Mouse (Mus musculus) heart, postnatal 0 days (tissue): Measurements from ENCODE around the gene Fam111a. TPM values are rescaled to one million over a fixed set of nuclear protein-coding genes. Genes with fewer than 3 reads are reported as not detected.
A peak's percentile ranks its signal among the peaks of the same experiment; 100 is the strongest.

Experiments used
- ATAC-seq: fragments of 200-750 bp; cut with Nextera tagmentation; 2 replicates; pipeline ENCODE4 v1.8.0; 2017; ENCODE audit warnings: low read depth, moderate number of reproducible peaks, moderate library complexity; ENCODE audit not compliant: insufficient read depth
- DNase-seq: peaks from one replicate; pipeline ENCODE4 v3.0.0-alpha.2; 2016; ENCODE audit warnings: low spot score
- H3K27ac ChIP-seq: fragments of 300-500 bp; sonication (generic); 2 replicates; pipeline ENCODE4 v1.5.1; 2014; ENCODE audit warnings: low read depth, mild to moderate bottlenecking
- H3K27me3 ChIP-seq: fragments of 300-500 bp; sonication (generic); 2 replicates; pipeline ENCODE4 v1.6.1; 2014; ENCODE audit warnings: low read length, mixed read lengths; ENCODE audit not compliant: control insufficient read depth, insufficient read depth
- H3K36me3 ChIP-seq: fragments of 300-500 bp; sonication (generic); replicated peaks from 2 replicates; pipeline ENCODE4 v1.6.1; 2014; ENCODE audit warnings: low read length, mixed read lengths; ENCODE audit not compliant: control insufficient read depth, insufficient read depth
- H3K4me1 ChIP-seq: fragments of 300-500 bp; sonication (generic); 2 replicates; pipeline ENCODE4 v1.6.1; 2014; ENCODE audit warnings: antibody characterized with exemption; ENCODE audit not compliant: control insufficient read depth, insufficient read depth
- H3K4me2 ChIP-seq: fragments of 300-500 bp; sonication (generic); 2 replicates; pipeline ENCODE4 v1.6.1; 2014; ENCODE audit warnings: low read depth, mild to moderate bottlenecking, low read length, moderate library complexity
- H3K4me3 ChIP-seq: fragments of 300-500 bp; sonication (generic); 2 replicates; pipeline ENCODE4 v1.5.1; 2014; ENCODE audit warnings: low read depth, low read length
- H3K9ac ChIP-seq: fragments of 300-500 bp; sonication (generic); replicated peaks from 2 replicates; pipeline ENCODE4 v1.6.1; 2014; ENCODE audit warnings: low read depth, low read length, mixed read lengths
- H3K9me3 ChIP-seq: fragments of 300-500 bp; sonication (generic); replicated peaks from 2 replicates; pipeline ENCODE4 v1.6.1; 2016; ENCODE audit warnings: low read length; ENCODE audit not compliant: control insufficient read depth
- CTCF ChIP-seq: IDR thresholded peaks from 2 replicates; pipeline ENCODE4 v1.5.1; 2016; ENCODE audit warnings: antibody characterized with exemption, control low read depth, low read depth
- EP300 ChIP-seq: IDR thresholded peaks from 2 replicates; pipeline ENCODE4 v1.6.1; 2016; ENCODE audit warnings: antibody characterized with exemption, low read depth
- WGBS: fragments of 180-500 bp; shearing (Covaris S2); extraction: QIAGEN DNeasy Blood & Tissue Kit; methylation state at CpG from one replicate; pipeline ENCODE4 v1.1.7; 2014; 5-methylcytosine and 5-hydroxymethylcytosine counted together
- polyA plus RNA-seq: library from polyadenylated mRNA; unstranded; fragments of >200 nt; fragmentation: Nextera tagmentation; extraction: Ambion mirVana; gene quantifications from 2 replicates; pipeline ENCODE4 v1.2.1, GENCODE M21; 2015
- total RNA-seq: library from RNA; depleted of rRNA; stranded (reverse); fragments of >200 nt; gene quantifications from 2 replicates; pipeline ENCODE4 v1.2.3, GENCODE M21; 2014; ENCODE audit warnings: low replicate concordance

Fam111a gene
- total and polyA plus RNA-seq, 2 experiments from 2014 or later: 6.6 to 8.4 TPM

- Histone ChIP-seq H3K4me1 (no peaks in the 10 kb centered on the region), H3K4me3 (no peak overlapping the region), H3K27me3 (no peaks in the 10 kb centered on the region), H3K36me3 (no peaks in the 10 kb centered on the region), H3K27ac (no peak overlapping the region), H3K9ac (no peak overlapping the region), H3K9me3 (no peaks in the 10 kb centered on the region), H3K4me2 (no peak overlapping the region)
- 23% methylated on average over 2 of the region's 2 CpGs for WGBS
- DNase-seq (no peak), ATAC-seq (no peak)
- TF ChIP-seq EP300 (no peak), CTCF (no peak)
Observed at GRCm38 (mm10) chr19:12541644-12542043, 3.9 kb upstream of the Fam111a start.

DNA sequence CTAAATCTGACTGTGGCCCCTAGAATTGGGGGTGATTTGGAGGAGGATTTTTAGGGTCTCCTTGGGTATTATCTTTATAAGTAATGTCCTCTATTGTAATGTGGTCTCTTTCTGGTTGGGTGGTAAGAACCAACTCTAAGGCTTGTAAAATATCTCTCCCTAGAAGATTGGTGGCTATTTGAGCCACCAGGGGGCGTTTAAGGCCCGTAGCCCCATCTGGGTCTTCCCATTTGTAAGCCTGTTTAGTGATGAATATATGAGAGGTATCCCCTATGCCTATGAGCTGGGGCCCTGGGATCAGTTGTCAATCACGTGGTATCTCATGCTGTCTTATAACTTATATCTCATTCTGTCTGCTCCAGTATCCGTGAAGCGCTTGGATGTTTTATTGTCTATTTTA is 3.6 kb downstream of the Fam111a start:
- DNase-seq: no peak
- Histone ChIP-seq H3K36me3 (no peaks in the 10 kb centered on the region), H3K27ac (no peak overlapping the region), H3K9ac (no peak overlapping the region), H3K27me3 (no peaks in the 10 kb centered on the region), H3K9me3 (no peaks in the 10 kb centered on the region), H3K4me2 (no peak overlapping the region), H3K4me1 (no peaks in the 10 kb centered on the region), H3K4me3 (no peak overlapping the region)
- no peak for ATAC-seq
- WGBS: 69% methylated on average over 5 of the region's 5 CpGs
- TF ChIP-seq EP300 (no peak), CTCF (peak; percentile 42)

DNA sequence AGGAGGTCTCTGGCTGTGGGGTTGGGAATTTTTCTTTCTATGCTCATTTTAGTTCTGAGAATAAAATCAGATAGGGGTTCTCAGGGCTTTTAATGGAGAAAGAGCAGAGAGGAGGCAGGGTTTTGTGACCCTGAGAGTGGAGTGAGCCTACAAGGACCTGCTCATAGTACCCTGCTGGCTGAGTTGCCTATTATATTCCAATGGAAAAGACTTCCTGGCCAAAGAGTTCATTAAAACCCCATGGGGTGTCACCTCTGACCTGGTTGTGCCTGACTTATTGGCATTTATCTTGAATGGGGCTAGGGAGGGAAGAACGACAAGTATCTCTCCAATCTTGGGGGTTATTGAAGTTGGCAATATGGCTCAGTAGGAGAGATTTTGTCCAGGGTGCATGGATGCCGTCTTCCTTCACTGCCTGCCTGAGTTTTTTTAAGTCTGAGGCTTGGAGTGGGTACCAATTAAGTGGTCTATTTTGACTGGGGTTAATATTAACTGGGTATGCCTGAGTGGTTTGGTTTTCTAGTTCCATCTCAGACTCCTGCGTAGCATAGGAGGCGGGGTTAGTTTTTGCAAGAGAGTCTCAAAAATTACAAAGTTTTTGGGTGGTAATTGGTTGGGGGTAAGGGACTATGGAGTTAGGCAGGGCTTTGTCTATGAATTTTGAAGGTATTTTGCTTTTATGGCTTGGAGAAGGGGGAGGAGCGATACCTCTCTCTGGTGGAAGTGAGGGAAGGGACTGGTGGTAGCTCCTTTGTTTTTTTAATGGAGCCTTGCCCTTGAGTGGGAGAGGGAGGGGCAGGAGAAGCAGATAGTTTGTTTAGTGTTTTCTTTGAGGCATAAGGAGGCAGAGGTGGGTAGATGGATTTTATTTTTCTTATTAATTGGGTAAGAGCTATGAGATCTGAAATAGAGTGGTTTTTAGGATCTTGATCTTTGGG is 4.7 kb downstream of the Fam111a start:
- Histone ChIP-seq H3K4me1 (no peaks in the 10 kb centered on the region), H3K27ac (no peak overlapping the region), H3K27me3 (no peaks in the 10 kb centered on the region), H3K4me3 (no peak overlapping the region), H3K9ac (no peak overlapping the region), H3K9me3 (no peaks in the 10 kb centered on the region), H3K4me2 (no peak overlapping the region), H3K36me3 (no peaks in the 10 kb centered on the region)
- ATAC-seq: no peak
- no peak for DNase-seq
- TF ChIP-seq CTCF (no peak), EP300 (no peak)
- 78% methylated on average over 5 of the region's 5 CpGs for WGBS

DNA sequence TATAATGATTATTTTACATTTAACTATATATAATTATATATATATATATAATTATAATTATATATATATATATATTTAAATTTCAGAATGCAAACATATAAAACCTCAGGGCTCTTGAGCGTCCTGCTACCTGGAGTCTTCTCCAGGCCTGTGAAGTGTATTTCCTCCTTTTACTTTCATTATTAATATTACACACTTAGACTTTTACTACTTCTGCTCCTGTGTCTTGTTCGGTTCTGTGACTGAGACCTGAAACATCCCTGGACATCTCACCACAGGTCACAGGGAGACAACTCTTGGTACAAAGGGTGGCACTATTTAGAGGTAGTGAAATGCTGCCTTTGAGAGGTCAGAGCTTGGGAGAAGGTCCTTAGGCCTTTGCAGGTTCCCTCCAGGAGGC is 10.8 kb downstream of the Fam111a start:
- Histone ChIP-seq H3K27me3 (no peaks in the 10 kb centered on the region), H3K4me3 (no peak overlapping the region), H3K4me2 (no peak overlapping the region), H3K9ac (no peak overlapping the region), H3K36me3 (no peaks in the 10 kb centered on the region), H3K4me1 (no peaks in the 10 kb centered on the region), H3K27ac (no peak overlapping the region), H3K9me3 (no peaks in the 10 kb centered on the region)
- TF ChIP-seq CTCF (no peak), EP300 (no peak)
- WGBS: 80% methylated on average over 2 of the region's 2 CpGs
- ATAC-seq (no peak), DNase-seq (no peak)

GRCm38 (mm10) chr19:12558219-12558618 is 12.7 kb downstream of the Fam111a start:
- TF ChIP-seq EP300 (no peak), CTCF (no peak)
- ATAC-seq: no peak
- WGBS: 73% methylated on average over 4 of the region's 4 CpGs

More at GRCm38 (mm10) chr19:12558219-12558618, 12.7 kb downstream of the Fam111a start:
- Histone ChIP-seq H3K27ac (no peak overlapping the region), H3K27me3 (no peaks in the 10 kb centered on the region), H3K36me3 (no peaks in the 10 kb centered on the region), H3K4me2 (no peak overlapping the region), H3K9ac (no peak overlapping the region), H3K4me1 (no peaks in the 10 kb centered on the region), H3K4me3 (no peak overlapping the region), H3K9me3 (no peaks in the 10 kb centered on the region)
- no peak for DNase-seq
